Mouse (Mus musculus) lung, adult 2 months (tissue): ENCODE measurements around the gene Cdhr2. TPM values are rescaled to one million over a fixed set of nuclear protein-coding genes. Genes with fewer than 3 reads are reported as not detected.
A peak's percentile ranks its signal among the peaks of the same experiment; 100 is the strongest.

Source experiments
- DNase-seq: peaks from one replicate; pipeline ENCODE4 v3.0.0; 2022
- H3K4me1 ChIP-seq: fragments of 200-500 bp; 2 replicates; pipeline ENCODE4 v1.6.1; 2011; ENCODE audit warnings: low read length; ENCODE audit not compliant: control insufficient read depth, insufficient read depth
- H3K4me3 ChIP-seq: fragments of 200-500 bp; replicated peaks from 2 replicates; pipeline ENCODE3; 2011; ENCODE audit warnings: low read depth, mild to moderate bottlenecking, control low read depth, low read length; ENCODE audit errors: extremely low read depth
- CTCF ChIP-seq: fragments of 200-500 bp; IDR thresholded peaks from 2 replicates; pipeline ENCODE4 v1.5.1; 2011; ENCODE audit warnings: mild to moderate bottlenecking, low read length, control low read depth; ENCODE audit not compliant: insufficient read depth
- POLR2A ChIP-seq: fragments of 200-500 bp; IDR thresholded peaks from 2 replicates; pipeline ENCODE4 v1.6.1; 2011; ENCODE audit warnings: low read depth, mild to moderate bottlenecking, control low read depth, low read length, borderline replicate concordance; ENCODE audit errors: extremely low read depth
- WGBS: fragments of 180-500 bp; shearing (Covaris S2); methylation state at CpG from one replicate; pipeline ENCODE4 v1.1.7; 2018; 5-methylcytosine and 5-hydroxymethylcytosine counted together
- polyA plus RNA-seq: library from polyadenylated mRNA; depleted of rRNA; stranded (reverse); fragments of >200 nt; gene quantifications from 2 replicates; pipeline ENCODE4 v1.2.3, GENCODE M21; 2012

The Cdhr2 gene
- polyA plus RNA-seq, 1 experiment, result 0.05 TPM

DNA sequence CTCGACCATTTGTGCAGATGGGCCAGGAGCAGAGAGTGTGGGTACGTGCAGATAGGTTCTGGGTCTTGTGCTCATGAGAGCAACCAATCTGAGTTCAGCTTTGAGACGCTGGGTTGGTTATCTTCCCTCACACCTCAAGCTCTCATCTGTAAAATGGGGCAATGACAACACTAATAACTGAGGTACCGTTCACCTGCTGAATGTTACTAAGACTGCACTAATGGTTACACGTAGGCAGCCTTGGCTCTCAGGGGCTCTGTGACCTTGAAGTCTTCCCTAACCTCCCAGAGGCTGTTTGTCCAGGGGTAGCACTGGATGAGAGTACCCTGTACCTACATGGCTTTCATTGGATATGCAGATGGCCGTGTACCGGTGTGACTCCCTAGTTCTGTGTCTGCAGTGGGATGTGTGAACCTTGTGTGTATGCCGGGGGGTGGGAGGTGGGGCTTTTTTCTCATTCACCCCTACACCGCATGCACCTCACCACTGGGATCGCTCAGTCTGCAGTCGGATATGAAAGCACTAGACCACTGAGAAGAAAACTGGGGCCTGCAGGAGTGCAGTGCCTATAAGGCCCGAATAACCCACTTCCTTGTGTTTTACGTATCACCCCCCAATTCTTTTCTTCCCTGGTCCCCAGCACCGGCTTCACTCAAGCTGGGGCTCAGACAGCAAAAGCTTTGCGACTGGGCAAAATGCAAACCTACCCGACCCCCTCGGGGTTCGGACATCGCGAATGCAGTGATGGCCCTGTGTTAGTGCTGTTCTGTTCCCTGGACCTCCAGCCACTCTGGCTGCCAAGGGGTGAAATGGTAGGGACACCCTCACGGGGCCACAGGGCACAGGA, 8.3 kb upstream of the Cdhr2 start:
- no peak for DNase-seq
- peaks cover 16% of the 10 kb centered on the region for H3K4me1 ChIP-seq
- peak overlapping the region; percentile 95 for H3K4me3 ChIP-seq
- 7% methylated on average over 21 of the region's 21 CpGs for WGBS
- TF ChIP-seq CTCF, result no peak
- no peak for TF ChIP-seq POLR2A

DNA sequence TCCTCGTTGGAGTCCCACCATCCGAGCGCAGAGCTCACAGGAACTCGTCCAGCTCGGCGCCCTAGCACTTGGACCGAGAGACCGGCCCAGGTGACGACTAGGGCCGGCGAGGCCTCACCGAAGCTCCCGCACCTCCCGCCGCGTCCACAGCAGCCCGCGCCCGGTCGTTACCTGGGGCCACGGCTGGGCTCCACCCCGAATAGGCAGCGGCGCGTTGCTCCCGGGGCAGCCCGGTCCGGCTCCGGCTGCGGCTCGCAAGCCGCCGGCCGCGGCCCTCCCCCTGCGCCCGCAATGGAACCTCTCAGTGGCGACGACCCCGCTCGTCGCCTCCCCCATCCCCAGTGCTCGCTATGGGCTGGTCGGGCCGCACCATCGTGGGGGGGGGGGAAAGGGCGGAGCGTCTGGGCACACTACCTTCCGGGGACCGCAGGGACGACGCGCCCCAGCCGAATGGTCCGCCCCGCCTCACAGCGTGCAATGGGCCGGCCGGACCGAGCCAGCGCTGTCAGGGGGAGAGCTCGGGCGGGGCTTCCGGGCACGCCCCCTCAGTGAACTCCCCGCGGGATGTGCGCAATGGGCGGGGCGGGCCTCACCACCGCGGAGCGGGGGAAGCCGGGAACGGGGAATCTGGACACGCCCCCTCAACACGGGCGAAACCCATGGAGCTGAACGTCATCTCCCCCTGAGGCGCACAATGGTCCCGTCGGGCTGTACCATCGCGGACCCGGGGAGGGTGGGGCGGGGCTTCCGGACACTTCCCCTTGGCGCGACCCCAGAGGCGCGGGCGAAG, 7.5 kb upstream of the Cdhr2 start, which contains the start of gene Rnf44:
TSS of gene Rnf44 (minus strand) at position 350 of the 790 bp plus-strand sequence.
- peak; percentile 97 for DNase-seq
- peaks cover 16% of the 10 kb centered on the region for H3K4me1 ChIP-seq
- peak within 1 kb of the TSS; percentile 95 for H3K4me3 ChIP-seq
- WGBS, result under 1% methylated on average over 92 of the region's 92 CpGs
- TF ChIP-seq CTCF (no peak), POLR2A (peak; percentile 39; the same call in 1 of the 2 replicates)

DNA sequence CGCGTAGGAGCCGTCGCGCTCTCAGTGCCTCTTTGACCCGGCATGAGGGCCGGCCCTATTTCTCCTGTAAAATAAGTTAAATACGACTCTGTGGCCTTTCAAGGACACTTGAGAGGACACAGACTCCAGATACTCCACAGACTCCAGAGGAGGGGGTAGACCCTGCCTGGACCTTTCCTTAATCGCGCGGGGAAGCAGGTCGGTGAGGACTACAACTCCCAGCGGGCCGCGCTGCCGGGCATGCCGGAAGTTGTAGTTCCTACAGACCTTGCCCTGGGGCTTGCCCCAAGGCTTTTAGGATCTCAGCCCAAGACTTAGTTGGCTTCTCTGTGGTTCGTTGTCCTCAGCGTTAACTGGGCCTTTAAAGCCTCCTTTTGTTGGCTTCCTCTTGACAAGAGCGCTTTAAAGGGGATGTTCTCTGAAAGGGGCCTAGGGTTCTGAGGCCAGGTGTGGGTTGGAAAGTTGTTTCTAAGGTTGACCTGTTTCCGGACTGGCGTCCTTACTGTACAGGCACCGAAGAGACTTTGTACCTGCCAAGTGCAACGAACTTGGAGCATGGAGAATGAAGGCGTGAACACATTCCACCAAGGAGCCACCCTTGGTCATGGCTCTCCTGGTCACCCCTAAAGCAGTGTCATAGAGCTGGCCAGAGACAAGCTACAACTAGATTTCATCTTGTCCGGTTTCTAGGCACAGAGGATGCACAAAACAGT, 6.8 kb upstream of the Cdhr2 start:
- 12% methylated on average over 26 of the region's 26 CpGs for WGBS
- peak; percentile 48; the same call in 1 of the 2 replicates for TF ChIP-seq POLR2A
- TF ChIP-seq CTCF, result no peak
- Histone ChIP-seq H3K4me1 (peaks cover 16% of the 10 kb centered on the region), H3K4me3 (peak overlapping the region; percentile 78)
- DNase-seq, result peak; percentile 94

DNA sequence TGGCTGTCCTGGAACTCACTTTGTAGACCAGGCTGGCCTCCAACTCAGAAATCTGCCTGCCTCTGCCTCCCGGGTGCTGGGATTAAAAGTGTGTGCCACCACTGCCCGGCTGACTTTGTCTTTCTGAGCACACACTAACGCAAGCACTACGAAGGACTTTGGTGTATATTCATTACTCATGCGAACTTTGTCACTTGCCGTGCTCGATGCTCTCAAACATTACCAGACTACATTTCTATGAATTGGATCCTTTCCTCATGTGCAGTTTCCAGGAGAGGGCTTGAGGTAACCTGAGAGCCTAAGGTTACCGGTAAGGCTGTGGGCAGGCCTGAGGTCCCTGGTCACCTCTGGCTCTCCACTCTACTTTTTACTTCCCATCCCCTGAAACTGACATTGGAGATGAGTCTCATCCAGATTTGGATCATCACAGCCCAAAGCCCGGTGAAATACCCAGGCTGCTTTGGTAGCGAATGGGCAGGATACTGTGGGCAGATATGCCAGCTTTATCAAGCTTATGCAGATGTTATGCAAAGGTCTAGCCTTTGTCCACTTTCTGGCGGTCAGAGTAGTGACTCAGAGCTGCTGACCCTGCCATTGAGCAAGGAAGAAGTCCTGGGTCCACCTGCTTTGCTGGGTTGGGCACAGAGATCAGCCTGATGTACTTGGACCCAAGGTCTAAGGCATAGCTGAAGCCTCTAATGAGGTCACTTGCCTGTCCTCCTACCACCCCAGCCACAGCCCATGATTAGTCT, 5.6 kb upstream of the Cdhr2 start:
- WGBS, result 90% methylated on average over 11 of the region's 11 CpGs
- TF ChIP-seq CTCF (no peak), POLR2A (no peak)
- no peak overlapping the region for H3K4me3 ChIP-seq
- H3K4me1 ChIP-seq, result peaks cover 16% of the 10 kb centered on the region
- no peak for DNase-seq

DNA sequence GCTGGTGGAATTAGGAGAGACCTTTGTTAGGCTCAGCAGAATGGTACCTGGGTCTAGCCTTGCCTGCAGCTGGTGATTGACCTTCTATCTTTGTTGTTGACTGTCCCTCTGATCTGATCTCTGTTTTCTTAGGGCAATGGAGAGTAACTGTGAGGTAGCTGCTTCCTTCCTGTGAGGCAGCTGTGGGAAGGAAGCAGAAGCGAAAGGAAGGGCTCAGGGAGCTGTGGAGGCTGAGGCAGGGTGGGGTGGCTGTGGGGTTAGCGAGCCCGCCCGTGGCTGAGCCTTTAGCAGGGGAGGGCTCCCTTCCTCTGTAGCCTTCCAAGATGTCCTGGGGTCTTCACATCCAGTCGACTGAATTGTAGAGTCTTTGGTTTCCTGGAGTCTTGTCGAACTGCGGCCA, 1.2 kb downstream of the Cdhr2 start:
- TF ChIP-seq CTCF (no peak), POLR2A (no peak)
- no peak for DNase-seq
- 28% methylated on average over 7 of the region's 7 CpGs for whole genome bisulfite sequencing
- Histone ChIP-seq H3K4me3 (no peak overlapping the region), H3K4me1 (no peaks in the 10 kb centered on the region)

DNA sequence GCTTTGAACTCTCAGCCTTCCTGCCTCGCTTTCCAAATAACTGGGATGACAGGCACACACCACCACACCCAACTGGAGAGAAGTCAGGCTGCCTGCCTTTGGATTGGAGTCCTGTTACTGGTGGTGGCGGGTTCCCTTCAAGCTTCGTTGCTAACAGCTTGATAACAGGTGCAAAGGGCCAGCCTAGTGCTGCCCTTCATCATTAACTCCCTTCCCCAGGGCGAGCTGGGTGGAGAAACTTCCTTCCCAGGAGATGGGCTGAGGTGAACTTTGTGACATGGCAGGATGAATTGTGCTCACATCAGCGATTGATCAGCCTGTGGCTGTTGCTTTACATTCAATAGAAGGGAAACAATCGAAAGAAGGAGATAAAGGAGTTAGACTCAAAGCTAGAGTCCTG, 3.6 kb downstream of the Cdhr2 start:
- no peak overlapping the region for H3K4me3 ChIP-seq
- TF ChIP-seq CTCF, result no peak
- TF ChIP-seq POLR2A, result no peak
- 42% methylated on average over 6 of the region's 6 CpGs for WGBS

DNA sequence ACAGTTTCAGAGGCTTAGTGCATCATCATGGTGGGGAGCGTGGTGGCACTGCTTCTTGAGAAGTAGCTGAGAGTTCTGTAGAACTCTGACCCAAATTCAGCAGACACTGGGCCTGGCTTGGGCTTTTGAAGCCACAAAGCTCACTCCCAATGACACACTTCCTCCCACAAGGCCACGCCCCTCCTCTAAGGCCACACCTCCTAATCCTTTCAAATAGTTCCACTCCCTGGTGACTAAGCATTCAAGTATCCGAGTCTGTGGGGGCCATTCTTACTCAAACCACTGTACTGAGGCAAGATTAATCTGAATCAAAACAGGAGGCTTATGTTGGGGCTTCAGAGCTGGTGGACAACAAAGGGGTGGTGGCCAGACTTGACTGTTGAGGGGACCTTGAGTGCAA, 9.6 kb downstream of the Cdhr2 start:
- no peak for TF ChIP-seq POLR2A
- TF ChIP-seq CTCF, result no peak
- no peak for DNase-seq
- Histone ChIP-seq H3K4me1 (no peaks in the 10 kb centered on the region), H3K4me3 (no peak overlapping the region)
- 81% methylated on average over 3 of the region's 3 CpGs for WGBS

More for the DNA sequence above, 3.6 kb downstream of the Cdhr2 start:
- no peaks in the 10 kb centered on the region for H3K4me1 ChIP-seq
- no peak for DNase-seq

- 39% methylated on average over 4 of the region's 4 CpGs for WGBS
- no peak overlapping the region for H3K4me3 ChIP-seq
- TF ChIP-seq CTCF, result no peak
- TF ChIP-seq POLR2A, result no peak
Observed at GRCm38 (mm10) chr13:54714393-54714792, 13.1 kb downstream of the Cdhr2 start.

More at GRCm38 (mm10) chr13:54714393-54714792, 13.1 kb downstream of the Cdhr2 start:
- H3K4me1 ChIP-seq, result no peaks in the 10 kb centered on the region
- no peak for DNase-seq
